Mouse (Mus musculus) cerebellum, adult 2 months (tissue): ENCODE data around the gene Fcho1. TPM values are rescaled to one million over a fixed set of nuclear protein-coding genes. Genes with fewer than 3 reads are reported as not detected.
"Not testable (repeated sequence)": the region's sequence is repeated elsewhere in the genome, so short reads cannot be mapped to it uniquely, and the experiment has no call there.

Experiments used
- DNase-seq, 2 experiments: peaks; one replicate each; pipeline ENCODE4 v3.0.0; 2021
- H3K27ac ChIP-seq: fragments of 200-500 bp; 2 replicates; pipeline ENCODE4 v1.5.1; 2012; ENCODE audit warnings: low read length, control low read depth, inconsistent platforms; ENCODE audit not compliant: insufficient read depth
- H3K27me3 ChIP-seq: fragments of 200-500 bp; 2 replicates; pipeline ENCODE4 v1.6.1; 2012; ENCODE audit warnings: inconsistent platforms, mild to moderate bottlenecking, low read length, moderate library complexity; ENCODE audit not compliant: control insufficient read depth, insufficient read depth
- H3K4me1 ChIP-seq: fragments of 200-500 bp; 2 replicates; pipeline ENCODE4 v1.6.1; 2011; ENCODE audit warnings: low read length; ENCODE audit not compliant: control insufficient read depth, insufficient read depth
- H3K4me3 ChIP-seq: fragments of 200-500 bp; replicated peaks from 2 replicates; pipeline ENCODE3; 2011; ENCODE audit warnings: mild to moderate bottlenecking, low read depth, low read length, control low read depth; ENCODE audit not compliant: insufficient read depth
- CTCF ChIP-seq: fragments of 200-500 bp; IDR thresholded peaks from 2 replicates; pipeline ENCODE4 v1.5.1; 2011; ENCODE audit warnings: low read depth, mild to moderate bottlenecking, control low read depth, low read length, moderate library complexity, borderline replicate concordance; ENCODE audit not compliant: insufficient read depth
- POLR2A ChIP-seq: fragments of 200-500 bp; IDR thresholded peaks from 2 replicates; pipeline ENCODE4 v1.6.1; 2011; ENCODE audit warnings: low read length, control low read depth, borderline replicate concordance; ENCODE audit not compliant: insufficient read depth
- WGBS: fragments of 180-500 bp; shearing (Covaris S2); methylation state at CpG from one replicate; pipeline ENCODE4 v1.1.7; 2018; 5-methylcytosine and 5-hydroxymethylcytosine counted together
- polyA plus RNA-seq: library from polyadenylated mRNA; depleted of rRNA; stranded (reverse); fragments of >200 nt; gene quantifications from 2 replicates; pipeline ENCODE4 v1.2.3, GENCODE M21; 2012

The Fcho1 gene
- polyA plus RNA-seq, 1 experiment, result 108 TPM

GRCm38 (mm10) chr8:71745322-71745721, 19.8 kb upstream of the Fcho1 start:
- Histone ChIP-seq H3K4me1 (no peaks in the 10 kb centered on the region), H3K4me3 (no peak overlapping the region), H3K27me3 (no peaks in the 10 kb centered on the region), H3K27ac (no peak overlapping the region)
- no peak for TF ChIP-seq CTCF
- no peak for DNase-seq
- WGBS, result 85% methylated on average over 1 of the region's 1 CpGs

GRCm38 (mm10) chr8:71742783-71743182, 17.3 kb upstream of the Fcho1 start:
- no peak overlapping the region for H3K4me3 ChIP-seq
- WGBS, result 48% methylated on average over 2 of the region's 2 CpGs
- no peaks in the 10 kb centered on the region for H3K27me3 ChIP-seq
- no peak for DNase-seq
- H3K27ac ChIP-seq, result no peak overlapping the region
- no peaks in the 10 kb centered on the region for H3K4me1 ChIP-seq
- TF ChIP-seq POLR2A (no peak), CTCF (no peak)

DNA sequence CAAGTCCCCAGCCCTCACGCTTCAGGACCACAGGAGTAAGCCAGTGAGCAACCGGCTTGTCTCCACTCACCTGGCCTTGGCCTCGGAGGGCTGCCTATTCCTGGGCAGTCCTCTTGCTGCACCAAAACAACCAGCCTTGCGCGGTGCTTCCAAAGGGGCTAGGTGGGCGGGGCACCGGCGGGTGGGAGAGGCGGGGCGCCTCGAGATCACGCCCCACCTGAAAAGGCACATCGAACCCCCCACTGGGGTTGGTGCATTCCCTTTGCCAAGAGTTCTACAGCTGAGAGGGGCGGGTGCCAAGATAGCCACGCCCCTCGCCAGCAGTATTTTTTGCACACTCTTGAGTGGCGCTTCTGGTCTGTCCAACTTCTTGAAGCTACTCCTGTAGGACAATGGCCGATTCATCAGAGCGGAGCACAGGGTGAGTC, 16.2 kb upstream of the Fcho1 start:
- H3K27ac ChIP-seq, result no peak overlapping the region
- no peaks in the 10 kb centered on the region for H3K27me3 ChIP-seq
- H3K4me3 ChIP-seq, result no peak overlapping the region
- TF ChIP-seq POLR2A (no peak), CTCF (no peak)
- no peaks in the 10 kb centered on the region; the same call in 1 of the 2 replicates for H3K4me1 ChIP-seq
- no peak for DNase-seq
- WGBS, result 3% methylated on average over 19 of the region's 19 CpGs

GRCm38 (mm10) chr8:71741226-71741625, 15.7 kb upstream of the Fcho1 start:
- TF ChIP-seq POLR2A, result no peak
- TF ChIP-seq CTCF, result no peak
- H3K27me3 ChIP-seq, result no peaks in the 10 kb centered on the region
- no peak overlapping the region for H3K27ac ChIP-seq
- no peak for DNase-seq
- 51% methylated on average over 3 of the region's 3 CpGs for WGBS
- H3K4me3 ChIP-seq, result no peak overlapping the region
- no peaks in the 10 kb centered on the region; the same call in 1 of the 2 replicates for H3K4me1 ChIP-seq

GRCm38 (mm10) chr8:71738316-71738715, 12.8 kb upstream of the Fcho1 start:
- not testable (repeated sequence) for H3K27me3 ChIP-seq, H3K4me3 ChIP-seq, DNase-seq, H3K4me1 ChIP-seq, H3K27ac ChIP-seq

DNA sequence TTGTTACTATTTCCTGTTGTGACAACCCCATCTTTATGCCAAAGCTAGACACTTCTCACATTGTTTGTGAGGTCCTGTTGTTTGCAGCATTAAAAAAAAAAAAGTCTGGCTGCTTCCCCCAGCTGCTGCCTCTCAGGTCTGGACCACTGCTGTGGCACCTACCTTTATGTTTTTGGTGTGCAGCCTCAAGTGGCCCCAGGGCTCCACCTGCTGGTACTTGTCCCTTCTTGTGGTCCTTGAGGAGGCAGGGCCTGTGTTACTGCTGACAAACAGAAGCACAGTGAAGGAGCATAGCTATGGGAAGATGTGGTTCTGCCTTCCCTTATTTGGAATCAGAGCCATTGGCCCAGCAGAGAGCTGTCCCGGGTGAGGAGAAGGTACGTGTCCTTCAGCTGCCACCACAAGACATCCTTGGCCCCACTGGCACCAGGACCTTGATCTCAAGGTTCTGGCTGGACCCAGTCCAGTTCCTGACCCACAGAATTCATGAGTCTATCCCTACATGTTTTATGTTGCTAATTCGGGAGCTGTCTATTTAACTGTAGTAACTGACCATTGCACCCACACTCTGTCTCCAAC, 6.2 kb upstream of the Fcho1 start:
- Histone ChIP-seq H3K4me3 (no peak overlapping the region), H3K27me3 (no peaks in the 10 kb centered on the region), H3K4me1 (no peaks in the 10 kb centered on the region), H3K27ac (no peak overlapping the region)
- DNase-seq, result peak; percentile 67 to 74
- 57% methylated on average over 3 of the region's 3 CpGs for WGBS
- TF ChIP-seq CTCF (peak; percentile 66), POLR2A (no peak)

GRCm38 (mm10) chr8:71728826-71729620, 3.5 kb upstream of the Fcho1 start:
- Histone ChIP-seq H3K27me3 (no peaks in the 10 kb centered on the region), H3K4me3 (peak overlapping the region; percentile 58), H3K27ac (no peak overlapping the region), H3K4me1 (peaks cover 9% of the 10 kb centered on the region)
- peak in 1 of 2 experiments; percentile 33 for DNase-seq
- TF ChIP-seq CTCF (no peak), POLR2A (no peak)
- WGBS, result 5% methylated on average over 16 of the region's 16 CpGs

- Histone ChIP-seq H3K4me1 (peaks cover 11% of the 10 kb centered on the region), H3K27ac (no peak overlapping the region), H3K27me3 (no peaks in the 10 kb centered on the region), H3K4me3 (peak overlapping the region; percentile 58)
- peak; percentile 50; the same call in 1 of the 2 replicates for TF ChIP-seq POLR2A
- no peak for TF ChIP-seq CTCF
- WGBS, result 9% methylated on average over 21 of the region's 21 CpGs
- peak; percentile 71 to 75 for DNase-seq
Observed at GRCm38 (mm10) chr8:71728240-71728785, 2.8 kb upstream of the Fcho1 start.
